Mouse (Mus musculus): Measurements from ENCODE around the gene Ppp1r21. TPM values are rescaled to one million over a fixed set of nuclear protein-coding genes. Genes with fewer than 3 reads are reported as not detected.

Ppp1r21 gene
- total RNA-seq, 1 experiment, result 24.8 TPM

GRCm38 (mm10) chr17:88527781-88528180, 2.1 kb upstream of the Ppp1r21 start:
- in situ Hi-C loops (cut with MboI; ENCODE audit: low sequenced_read_pairs in 2 of 2, unreplicated experiment in 2 of 2), result no loop called here
- H3K27ac ChIP-seq (ENCODE audit: insufficient read depth, low read depth, low read length, poor library complexity, severe bottlenecking), result no peak overlapping the region
- H3K9me3 ChIP-seq (ENCODE audit: control insufficient read depth, insufficient read depth, low read depth, low read length), result no peaks in the 10 kb centered on the region
- peaks cover 0 to 3% of the 10 kb centered on the region in 2 experiments; a peak in 2 of 4 replicates for H3K4me1 ChIP-seq (ENCODE audit: control insufficient read depth in 2 of 2, insufficient read depth in 2 of 2, low read length in 2 of 2, poor library complexity in 1 of 2)
- H3K4me3 ChIP-seq (ENCODE audit: insufficient read depth in 1 of 2, low read depth in 1 of 2, low read length in 2 of 2, poor library complexity in 1 of 2, severe bottlenecking in 1 of 2), result no peak overlapping the region
- DNase-seq (ENCODE audit: low read depth, low spot score), result no peak
- H3K36me3 ChIP-seq (ENCODE audit: control insufficient read depth, insufficient read depth, low read length, poor library complexity, severe bottlenecking), result no peaks in the 10 kb centered on the region
- no peak for TF ChIP-seq MAFK (IDR thresholded peaks at IDR 0.05; ENCODE audit: insufficient read depth, low read depth, low read length)
- TF ChIP-seq ZNF384 (IDR thresholded peaks at IDR 0.05; ENCODE audit: low read depth, low read length), result no peak
- no peak for TF ChIP-seq HCFC1 (IDR thresholded peaks at IDR 0.05; ENCODE audit: borderline replicate concordance, insufficient read depth, low read length)
- no peak overlapping the region for H3K9ac ChIP-seq (ENCODE audit: insufficient read depth, low read depth, low read length, poor library complexity, severe bottlenecking)

- peak overlapping the region; percentile 80 to 82 for H3K4me3 ChIP-seq (ENCODE audit: insufficient read depth in 1 of 2, low read depth in 1 of 2, low read length in 2 of 2, poor library complexity in 1 of 2, severe bottlenecking in 1 of 2)
- in situ Hi-C loops (cut with MboI; ENCODE audit: low sequenced_read_pairs in 2 of 2, unreplicated experiment in 2 of 2), result no loop called here
- no peaks in the 10 kb centered on the region for H3K36me3 ChIP-seq (ENCODE audit: control insufficient read depth, insufficient read depth, low read length, poor library complexity, severe bottlenecking)
- peak overlapping the region; percentile 14; the same call in 1 of the 2 replicates for H3K27ac ChIP-seq (ENCODE audit: insufficient read depth, low read depth, low read length, poor library complexity, severe bottlenecking)
- H3K9ac ChIP-seq (ENCODE audit: insufficient read depth, low read depth, low read length, poor library complexity, severe bottlenecking), result peak overlapping the region; percentile 81
- H3K9me3 ChIP-seq (ENCODE audit: control insufficient read depth, insufficient read depth, low read depth, low read length), result no peaks in the 10 kb centered on the region
- no peak for TF ChIP-seq HCFC1 (IDR thresholded peaks at IDR 0.05; ENCODE audit: borderline replicate concordance, insufficient read depth, low read length)
- no peak for TF ChIP-seq CHD2 (IDR thresholded peaks at IDR 0.05; ENCODE audit: low read depth, low read length)
- no peak for TF ChIP-seq ZC3H11A (IDR thresholded peaks at IDR 0.05; ENCODE audit: borderline replicate concordance, low read depth, low read length)
- TF ChIP-seq MAFK (IDR thresholded peaks at IDR 0.05; ENCODE audit: insufficient read depth, low read depth, low read length), result no peak
- TF ChIP-seq ZNF384 (IDR thresholded peaks at IDR 0.05; ENCODE audit: low read depth, low read length), result no peak
- peak; percentile 34 for DNase-seq (ENCODE audit: low read depth, low spot score)
- H3K4me1 ChIP-seq (ENCODE audit: control insufficient read depth in 2 of 2, insufficient read depth in 2 of 2, low read length in 2 of 2, poor library complexity in 1 of 2), result peaks cover 0 to 3% of the 10 kb centered on the region in 2 experiments; a peak in 2 of 4 replicates
Observed at GRCm38 (mm10) chr17:88530236-88530619, 310 bp downstream of the Ppp1r21 start.

GRCm38 (mm10) chr17:88530667-88531066, 749 bp downstream of the Ppp1r21 start:
- no peak for DNase-seq (ENCODE audit: low read depth, low spot score)
- in situ Hi-C loops (cut with MboI; ENCODE audit: low sequenced_read_pairs in 2 of 2, unreplicated experiment in 2 of 2), result no loop called here
- Histone ChIP-seq H3K9me3 (ENCODE audit: control insufficient read depth, insufficient read depth, low read depth, low read length) (no peaks in the 10 kb centered on the region), H3K36me3 (ENCODE audit: control insufficient read depth, insufficient read depth, low read length, poor library complexity, severe bottlenecking) (no peaks in the 10 kb centered on the region), H3K27ac (ENCODE audit: insufficient read depth, low read depth, low read length, poor library complexity, severe bottlenecking) (no peak overlapping the region), H3K4me3 (ENCODE audit: insufficient read depth in 1 of 2, low read depth in 1 of 2, low read length in 2 of 2, poor library complexity in 1 of 2, severe bottlenecking in 1 of 2) (peak overlapping the region; percentile 80 to 82), H3K4me1 (ENCODE audit: control insufficient read depth in 2 of 2, insufficient read depth in 2 of 2, low read length in 2 of 2, poor library complexity in 1 of 2) (peaks cover 0 to 3% of the 10 kb centered on the region in 2 experiments; a peak in 2 of 4 replicates), H3K9ac (ENCODE audit: insufficient read depth, low read depth, low read length, poor library complexity, severe bottlenecking) (peak overlapping the region; percentile 81)
- TF ChIP-seq ZC3H11A (IDR thresholded peaks at IDR 0.05; ENCODE audit: borderline replicate concordance, low read depth, low read length) (no peak), CHD2 (IDR thresholded peaks at IDR 0.05; ENCODE audit: low read depth, low read length) (no peak), ZNF384 (IDR thresholded peaks at IDR 0.05; ENCODE audit: low read depth, low read length) (no peak), HCFC1 (IDR thresholded peaks at IDR 0.05; ENCODE audit: borderline replicate concordance, insufficient read depth, low read length) (no peak), MAFK (IDR thresholded peaks at IDR 0.05; ENCODE audit: insufficient read depth, low read depth, low read length) (no peak)

GRCm38 (mm10) chr17:88531176-88531575, 1.3 kb downstream of the Ppp1r21 start:
- Histone ChIP-seq H3K36me3 (ENCODE audit: control insufficient read depth, insufficient read depth, low read length, poor library complexity, severe bottlenecking) (no peaks in the 10 kb centered on the region), H3K4me3 (ENCODE audit: insufficient read depth in 1 of 2, low read depth in 1 of 2, low read length in 2 of 2, poor library complexity in 1 of 2, severe bottlenecking in 1 of 2) (no peak overlapping the region), H3K9me3 (ENCODE audit: control insufficient read depth, insufficient read depth, low read depth, low read length) (no peaks in the 10 kb centered on the region), H3K4me1 (ENCODE audit: control insufficient read depth in 2 of 2, insufficient read depth in 2 of 2, low read length in 2 of 2, poor library complexity in 1 of 2) (peaks cover 0 to 3% of the 10 kb centered on the region in 2 experiments; a peak in 2 of 4 replicates), H3K27ac (ENCODE audit: insufficient read depth, low read depth, low read length, poor library complexity, severe bottlenecking) (no peak overlapping the region), H3K9ac (ENCODE audit: insufficient read depth, low read depth, low read length, poor library complexity, severe bottlenecking) (no peak overlapping the region)
- no peak for DNase-seq (ENCODE audit: low read depth, low spot score)
- TF ChIP-seq ZNF384 (IDR thresholded peaks at IDR 0.05; ENCODE audit: low read depth, low read length) (no peak), CHD2 (IDR thresholded peaks at IDR 0.05; ENCODE audit: low read depth, low read length) (no peak), ZC3H11A (IDR thresholded peaks at IDR 0.05; ENCODE audit: borderline replicate concordance, low read depth, low read length) (no peak)
- in situ Hi-C loops (cut with MboI; ENCODE audit: low sequenced_read_pairs in 2 of 2, unreplicated experiment in 2 of 2), result no loop called here

GRCm38 (mm10) chr17:88537842-88538430, 8.0 kb downstream of the Ppp1r21 start:
- H3K9ac ChIP-seq (ENCODE audit: insufficient read depth, low read depth, low read length, poor library complexity, severe bottlenecking), result no peak overlapping the region
- no peaks in the 10 kb centered on the region for H3K9me3 ChIP-seq (ENCODE audit: control insufficient read depth, insufficient read depth, low read depth, low read length)
- DNase-seq (ENCODE audit: low read depth, low spot score), result no peak
- H3K36me3 ChIP-seq (ENCODE audit: control insufficient read depth, insufficient read depth, low read length, poor library complexity, severe bottlenecking), result peaks cover 1% of the 10 kb centered on the region; the same call in 1 of the 2 replicates
- TF ChIP-seq CHD2 (IDR thresholded peaks at IDR 0.05; ENCODE audit: low read depth, low read length) (no peak), ZC3H11A (IDR thresholded peaks at IDR 0.05; ENCODE audit: borderline replicate concordance, low read depth, low read length) (no peak), ZNF384 (IDR thresholded peaks at IDR 0.05; ENCODE audit: low read depth, low read length) (no peak), MAFK (IDR thresholded peaks at IDR 0.05; ENCODE audit: insufficient read depth, low read depth, low read length) (no peak), HCFC1 (IDR thresholded peaks at IDR 0.05; ENCODE audit: borderline replicate concordance, insufficient read depth, low read length) (no peak)
- in situ Hi-C loops (cut with MboI; ENCODE audit: low sequenced_read_pairs in 2 of 2, unreplicated experiment in 2 of 2), result no loop called here
- H3K4me3 ChIP-seq (ENCODE audit: insufficient read depth in 1 of 2, low read depth in 1 of 2, low read length in 2 of 2, poor library complexity in 1 of 2, severe bottlenecking in 1 of 2), result no peak overlapping the region
- no peak overlapping the region for H3K27ac ChIP-seq (ENCODE audit: insufficient read depth, low read depth, low read length, poor library complexity, severe bottlenecking)
- H3K4me1 ChIP-seq (ENCODE audit: control insufficient read depth in 2 of 2, insufficient read depth in 2 of 2, low read length in 2 of 2, poor library complexity in 1 of 2), result no peaks in the 10 kb centered on the region
